In genomic region chr3:140143900-140144299, GRCm38 (mm10) we compare ENCODE assay signal across 29 mouse cellular contexts.
DNase-seq lines count a peak whose midpoint lies in the region; ATAC-seq lines count a peak whose summit lies in the region.
"Had no signal": no experiment of that assay in that cellular context is flagged by ENCODE, and none has a peak within 500 bp of the region (broad histone marks: within the 10 kb centered on the region; RNA-seq: fewer than 3 reads in every experiment).

No protein-coding gene starts in this region.

- no peaks in the 10 kb centered on the region for H3K4me1 ChIP-seq in hindbrain, embryonic 16.5 days (ENCODE audit: control insufficient read depth, insufficient read depth, low read depth, low read length)
- no peaks in the 10 kb centered on the region for H3K4me1 ChIP-seq in hindbrain, embryonic 10.5 days (replicated peaks)
- no peaks in the 10 kb centered on the region for H3K4me1 ChIP-seq in kidney, embryonic 14.5 days (ENCODE audit: control insufficient read depth, insufficient read depth, low read length)
- H3K4me1 ChIP-seq: embryonic facial prominence, embryonic 12.5 days; heart, embryonic 12.5 days; limb, embryonic 10.5 days; limb, embryonic 15.5 days; liver, embryonic 13.5 days; midbrain, embryonic 12.5 days had no signal

- no peak for DNase-seq in hindbrain, embryonic 10.5 days (ENCODE audit: low spot score)
- DNase-seq in brain, adult 2 months (ENCODE audit: low read depth, low spot score), result peak; percentile 99
- DNase-seq in cerebellum, adult 18-20 months, result peak; percentile 92 to 95
- DNase-seq in cerebellum, postnatal 10 days, result peak; percentile 87 to 90
- DNase-seq in gastrocnemius, postnatal 10 days, result no peak
- no peak for DNase-seq in natural killer cell, adult 2 months (ENCODE audit: low spot score in 2 of 2)
- DNase-seq: adrenal gland, adult 8-10 months; embryo, embryonic 11 days; gastrocnemius, postnatal 36 days; heart, adult 18-20 months; heart, postnatal 4 days; kidney, adult 9 months; kidney, postnatal 25 days; liver, embryonic 13.5 days; lung, embryonic 14.5 days; right cerebral cortex, adult 18-20 months; spleen, adult 18-20 months; thymus, postnatal 14 days had no signal

- H3K27me3 ChIP-seq in hindbrain, embryonic 16.5 days (replicated peaks; ENCODE audit: control insufficient read depth, insufficient read depth, low read length), result no peaks in the 10 kb centered on the region
- no peaks in the 10 kb centered on the region for H3K27me3 ChIP-seq in hindbrain, embryonic 10.5 days (ENCODE audit: insufficient read depth, poor library complexity, severe bottlenecking)
- no peaks in the 10 kb centered on the region for H3K27me3 ChIP-seq in kidney, embryonic 14.5 days (ENCODE audit: control insufficient read depth, insufficient read depth, low read length)
- H3K27me3 ChIP-seq: embryonic facial prominence, embryonic 12.5 days; heart, embryonic 12.5 days; limb, embryonic 15.5 days; liver, embryonic 13.5 days; midbrain, embryonic 12.5 days had no signal

- H3K9me3 ChIP-seq in hindbrain, embryonic 16.5 days (ENCODE audit: control insufficient read depth, low read length), result no peaks in the 10 kb centered on the region
- no peaks in the 10 kb centered on the region for H3K9me3 ChIP-seq in hindbrain, embryonic 10.5 days
- H3K9me3 ChIP-seq in kidney, embryonic 14.5 days (ENCODE audit: control insufficient read depth, low read length), result no peaks in the 10 kb centered on the region
- H3K9me3 ChIP-seq: embryonic facial prominence, embryonic 12.5 days; G1E; limb, embryonic 10.5 days; limb, embryonic 15.5 days; liver, embryonic 13.5 days; midbrain, embryonic 12.5 days had no signal

- no peak overlapping the region for H3K27ac ChIP-seq in hindbrain, embryonic 16.5 days (ENCODE audit: low read depth, low read length)
- H3K27ac ChIP-seq in hindbrain, embryonic 10.5 days, result no peak overlapping the region
- no peak overlapping the region for H3K27ac ChIP-seq in kidney, embryonic 14.5 days (ENCODE audit: low read depth, low read length)
- H3K27ac ChIP-seq: embryonic facial prominence, embryonic 12.5 days; layer of hippocampus, adult 2 months; limb, embryonic 10.5 days; limb, embryonic 15.5 days; liver, embryonic 13.5 days; midbrain, embryonic 12.5 days had no signal

- H3K36me3 ChIP-seq in hindbrain, embryonic 16.5 days (ENCODE audit: control insufficient read depth, insufficient read depth, low read length), result no peaks in the 10 kb centered on the region
- no peaks in the 10 kb centered on the region for H3K36me3 ChIP-seq in hindbrain, embryonic 10.5 days
- H3K36me3 ChIP-seq in kidney, embryonic 14.5 days (ENCODE audit: control insufficient read depth, insufficient read depth, low read length), result no peaks in the 10 kb centered on the region
- H3K36me3 ChIP-seq: embryonic facial prominence, embryonic 12.5 days; G1E; heart, embryonic 12.5 days; limb, embryonic 10.5 days; limb, embryonic 15.5 days; liver, embryonic 13.5 days; midbrain, embryonic 12.5 days had no signal

- WGBS in hindbrain, embryonic 16.5 days, result 93% methylated on average over 2 of the region's 2 CpGs
- 88% methylated on average over 2 of the region's 2 CpGs for WGBS in hindbrain, embryonic 10.5 days
- WGBS in kidney, embryonic 14.5 days, result 86% methylated on average over 2 of the region's 2 CpGs

- H3K4me2 ChIP-seq in hindbrain, embryonic 16.5 days (ENCODE audit: low read length), result no peak overlapping the region
- H3K4me2 ChIP-seq in kidney, embryonic 14.5 days (replicated peaks; ENCODE audit: low read depth, low read length), result no peak overlapping the region
- H3K4me2 ChIP-seq: embryonic facial prominence, embryonic 12.5 days; heart, embryonic 12.5 days; limb, embryonic 15.5 days; liver, embryonic 13.5 days; lung, embryonic 14.5 days; midbrain, embryonic 12.5 days had no signal

- no peak overlapping the region for H3K4me3 ChIP-seq in hindbrain, embryonic 16.5 days (ENCODE audit: low read length)
- no peak overlapping the region for H3K4me3 ChIP-seq in hindbrain, embryonic 10.5 days
- no peak overlapping the region for H3K4me3 ChIP-seq in kidney, embryonic 14.5 days (ENCODE audit: low read length)
- H3K4me3 ChIP-seq: embryonic facial prominence, embryonic 12.5 days; heart, embryonic 12.5 days; layer of hippocampus, adult 2 months; limb, embryonic 10.5 days; limb, embryonic 15.5 days; liver, embryonic 13.5 days; midbrain, embryonic 12.5 days had no signal

- peak; percentile 83 for ATAC-seq in hindbrain, embryonic 16.5 days
- no peak for ATAC-seq in kidney, embryonic 14.5 days (ENCODE audit: low FRiP score, low TSS enrichment)
- ATAC-seq: forebrain, embryonic 14.5 days; intestine, postnatal 0 days had no signal

- H3K9ac ChIP-seq in hindbrain, embryonic 16.5 days (ENCODE audit: low read depth, low read length), result no peak overlapping the region
- no peak overlapping the region for H3K9ac ChIP-seq in kidney, embryonic 14.5 days (ENCODE audit: low read depth, low read length)
- H3K9ac ChIP-seq: embryonic facial prominence, embryonic 12.5 days; heart, embryonic 12.5 days; limb, embryonic 15.5 days; liver, embryonic 13.5 days; lung, embryonic 14.5 days; midbrain, embryonic 12.5 days had no signal

Comparison
In these comparisons a context has a peak if more than half of its experiments do, and no peak if none do; other contexts are left out.
1. DNase-seq: peak in brain, adult 2 months (single experiment), cerebellum, adult 18-20 months (2 of 2) and cerebellum, postnatal 10 days (2 of 2); none in hindbrain, embryonic 10.5 days (single experiment), gastrocnemius, postnatal 10 days (single experiment) and natural killer cell, adult 2 months (0 of 2).